Mouse (Mus musculus) yolk sac, embryonic 10.5 days (tissue): ENCODE results near the gene Tet1.

Experiments
- DNase-seq: peaks from one replicate; pipeline ENCODE4 v3.0.0-alpha.2; 2017; ENCODE audit warnings: low spot score

The Tet1 gene

GRCm38 (mm10) chr10:62891025-62891424 is 17.8 kb downstream of the Tet1 start:
- DNase-seq, result no peak

GRCm38 (mm10) chr10:62886799-62887591 is 21.8 kb downstream of the Tet1 start:
- peak; percentile 92 for DNase-seq

- DNase-seq, result peak; percentile 69
These were observed 22.6 kb downstream of the Tet1 start for GRCm38 (mm10) chr10:62885969-62886798.

GRCm38 (mm10) chr10:62885460-62885859 is 23.3 kb downstream of the Tet1 start:
- peak; percentile 42 for DNase-seq

- DNase-seq, result peak; percentile 59
These were observed 24.3 kb downstream of the Tet1 start for GRCm38 (mm10) chr10:62884517-62884916.

GRCm38 (mm10) chr10:62883933-62884372 is 24.8 kb downstream of the Tet1 start:
- peak; percentile 43 for DNase-seq

- DNase-seq, result no peak
These were observed 27.6 kb downstream of the Tet1 start for GRCm38 (mm10) chr10:62881211-62881610.

- no peak for DNase-seq
These were observed 30.7 kb downstream of the Tet1 start for GRCm38 (mm10) chr10:62878056-62878455.

- DNase-seq, result no peak
These were observed 33.2 kb downstream of the Tet1 start for GRCm38 (mm10) chr10:62875565-62875964.

GRCm38 (mm10) chr10:62874828-62875227 is 34.0 kb downstream of the Tet1 start:
- DNase-seq, result no peak

- no peak for DNase-seq
These were observed 42.6 kb downstream of the Tet1 start for GRCm38 (mm10) chr10:62866035-62866791.

GRCm38 (mm10) chr10:62865167-62866034 is 43.4 kb downstream of the Tet1 start:
- DNase-seq, result peak; percentile 62

GRCm38 (mm10) chr10:62863563-62863962 is 45.2 kb downstream of the Tet1 start:
- DNase-seq, result no peak

- DNase-seq, result no peak
These were observed 46.4 kb downstream of the Tet1 start for GRCm38 (mm10) chr10:62862435-62862834.

- DNase-seq, result no peak
These were observed 49.8 kb downstream of the Tet1 start for GRCm38 (mm10) chr10:62858967-62859366.

- DNase-seq, result no peak
These were observed 52.0 kb downstream of the Tet1 start for GRCm38 (mm10) chr10:62856690-62857290.

- DNase-seq, result peak; percentile 80
These were observed 53.8 kb downstream of the Tet1 start for GRCm38 (mm10) chr10:62854992-62855391.

GRCm38 (mm10) chr10:62854581-62854980 is 54.2 kb downstream of the Tet1 start:
- DNase-seq, result no peak

GRCm38 (mm10) chr10:62851578-62851977 is 57.2 kb downstream of the Tet1 start:
- no peak for DNase-seq

- no peak for DNase-seq
These were observed 57.8 kb downstream of the Tet1 start for GRCm38 (mm10) chr10:62851025-62851424.

- no peak for DNase-seq
These were observed 60.0 kb downstream of the Tet1 start for GRCm38 (mm10) chr10:62848783-62849182.
